Mouse (Mus musculus) erythroblast, adult 5-6 weeks (primary cell): Measurements from ENCODE around the gene Eif4a2. TPM values are rescaled to one million over a fixed set of nuclear protein-coding genes. Genes with fewer than 3 reads are reported as not detected.

Experiments
- ATAC-seq: replicated peaks from 2 replicates; pipeline ENCODE4 v1.8.0; 2016; ENCODE audit warnings: moderate number of reproducible peaks, mild to moderate bottlenecking, moderate TSS enrichment, inconsistent platforms; ENCODE audit not compliant: poor library complexity, low FRiP score, severe bottlenecking
- total RNA-seq, 2 experiments: library from RNA; stranded (forward) in 1 of 2; stranded (reverse) in 1 of 2; fragments of 150-400 nt in 1 of 2; fragments of 200-764, 138-1000 nt in 1 of 2; gene quantifications; 2 replicates each; pipeline versions ENCODE4 v1.2.3 to v1.2.4; 2015 to 2017; ENCODE audit warnings: low replicate concordance in 2 of 2

Eif4a2 gene
- total RNA-seq, 2 experiments from 2014 or later = 145 to 151 TPM

DNA sequence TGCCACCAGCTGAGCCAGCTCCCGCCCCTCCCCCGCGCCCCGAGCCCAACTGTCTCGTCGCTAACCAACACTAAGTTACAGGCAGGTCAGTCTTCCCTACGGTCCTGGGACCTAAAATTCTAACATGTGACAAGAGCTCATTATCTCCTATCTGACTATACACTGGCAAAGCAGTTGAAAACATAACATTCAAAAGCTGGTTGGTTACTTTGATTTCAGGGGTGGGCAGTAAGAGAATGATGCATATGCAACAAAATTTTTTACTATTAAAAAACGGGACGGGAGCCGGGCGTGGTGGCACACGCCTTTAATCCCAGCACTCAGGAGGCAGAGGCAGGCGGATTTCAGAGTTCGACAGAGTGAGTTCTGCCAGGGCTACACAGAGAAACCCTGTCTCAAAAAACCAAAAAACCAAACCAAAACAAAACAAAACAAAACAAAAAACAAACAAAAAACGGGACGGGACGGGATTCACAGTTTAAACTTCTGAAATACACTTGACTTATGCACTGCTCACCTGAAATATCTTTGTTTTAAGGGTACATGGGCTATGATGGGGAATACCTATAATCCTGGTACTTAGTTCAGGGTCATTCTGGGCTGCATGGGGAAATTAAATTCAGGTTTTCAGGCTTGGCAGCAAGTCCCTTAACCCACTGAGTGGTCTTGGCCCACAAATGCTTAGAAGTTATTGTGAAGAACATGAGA is 4.1 kb upstream of the Eif4a2 start:
- no peak for ATAC-seq

- no peak for ATAC-seq
These were observed 3.4 kb upstream of the Eif4a2 start for GRCm38 (mm10) chr16:23103841-23104240.

DNA sequence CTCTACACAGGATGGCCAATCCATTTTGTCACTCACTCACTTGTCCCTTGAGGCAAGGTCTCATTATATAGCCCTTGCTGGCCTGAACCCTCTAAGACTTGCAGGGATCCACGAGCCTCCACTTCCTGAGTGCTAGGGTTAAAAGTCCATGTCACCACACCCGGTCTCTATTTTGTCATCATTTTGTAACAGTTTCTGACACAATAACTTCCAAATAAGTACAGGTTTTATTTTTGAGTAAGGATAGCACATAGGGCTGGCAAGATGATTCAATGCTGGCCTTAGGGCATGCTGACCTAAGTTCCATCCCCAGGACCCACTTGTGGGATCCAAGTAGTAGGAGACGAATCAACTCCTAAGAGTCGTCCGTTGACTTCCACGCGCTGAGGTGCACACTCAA is 1.1 kb upstream of the Eif4a2 start:
- no peak for ATAC-seq

DNA sequence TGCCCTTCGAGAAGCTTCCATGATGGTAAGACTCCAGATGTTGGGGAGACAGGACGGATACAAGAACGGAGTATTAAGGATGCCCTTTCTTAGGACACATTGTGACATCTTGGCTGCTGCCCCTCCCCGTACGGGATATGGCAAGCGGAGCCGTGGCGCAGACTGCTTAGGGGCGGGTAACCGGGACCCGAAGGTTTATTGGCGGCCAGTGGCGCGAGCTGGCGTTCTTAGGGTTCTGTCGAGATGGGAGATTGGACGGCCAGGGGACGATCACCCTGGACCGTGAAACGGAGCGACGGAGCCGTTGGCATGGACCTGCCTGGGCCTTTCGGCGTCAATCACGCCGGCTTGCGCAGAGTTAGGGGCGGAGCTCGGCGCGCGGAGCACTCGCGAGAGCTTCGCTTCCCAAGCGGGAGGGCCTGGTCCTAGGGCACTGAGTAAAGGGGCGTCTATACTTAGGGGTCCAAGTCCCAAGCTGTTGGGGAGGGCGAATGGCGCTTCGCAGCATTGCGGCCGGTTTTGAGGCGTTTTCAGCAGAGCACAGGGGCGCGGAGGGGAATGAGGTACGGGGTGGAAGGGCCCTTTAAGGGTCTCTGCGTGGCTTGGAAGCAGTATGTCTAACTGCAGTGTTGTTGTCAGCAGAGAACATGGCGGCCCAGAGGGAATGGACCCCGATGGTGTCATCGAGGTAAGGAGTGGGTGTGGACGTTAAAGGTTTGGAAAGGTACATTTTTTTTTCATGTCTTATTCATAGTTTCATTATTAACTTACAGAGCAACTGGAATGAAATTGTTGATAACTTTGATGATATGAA is 909 bp downstream of the Eif4a2 start:
- ATAC-seq = peak; percentile 93

DNA sequence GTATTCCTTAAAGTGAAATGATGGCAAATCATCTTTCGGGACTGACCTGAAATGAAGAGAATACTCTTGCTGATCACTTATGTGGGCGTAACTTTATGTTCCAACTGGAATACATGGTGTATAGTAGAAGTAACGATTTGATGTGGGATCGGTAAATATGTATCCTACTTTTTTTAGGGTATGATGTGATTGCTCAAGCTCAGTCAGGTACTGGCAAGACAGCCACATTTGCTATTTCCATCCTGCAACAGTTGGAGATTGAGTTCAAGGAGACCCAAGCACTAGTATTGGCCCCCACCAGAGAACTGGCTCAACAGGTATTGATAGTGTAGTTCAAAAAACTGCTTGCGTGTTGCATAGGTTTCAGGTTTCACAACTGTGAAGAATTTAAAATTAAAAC is 1.7 kb downstream of the Eif4a2 start:
- ATAC-seq = no peak

DNA sequence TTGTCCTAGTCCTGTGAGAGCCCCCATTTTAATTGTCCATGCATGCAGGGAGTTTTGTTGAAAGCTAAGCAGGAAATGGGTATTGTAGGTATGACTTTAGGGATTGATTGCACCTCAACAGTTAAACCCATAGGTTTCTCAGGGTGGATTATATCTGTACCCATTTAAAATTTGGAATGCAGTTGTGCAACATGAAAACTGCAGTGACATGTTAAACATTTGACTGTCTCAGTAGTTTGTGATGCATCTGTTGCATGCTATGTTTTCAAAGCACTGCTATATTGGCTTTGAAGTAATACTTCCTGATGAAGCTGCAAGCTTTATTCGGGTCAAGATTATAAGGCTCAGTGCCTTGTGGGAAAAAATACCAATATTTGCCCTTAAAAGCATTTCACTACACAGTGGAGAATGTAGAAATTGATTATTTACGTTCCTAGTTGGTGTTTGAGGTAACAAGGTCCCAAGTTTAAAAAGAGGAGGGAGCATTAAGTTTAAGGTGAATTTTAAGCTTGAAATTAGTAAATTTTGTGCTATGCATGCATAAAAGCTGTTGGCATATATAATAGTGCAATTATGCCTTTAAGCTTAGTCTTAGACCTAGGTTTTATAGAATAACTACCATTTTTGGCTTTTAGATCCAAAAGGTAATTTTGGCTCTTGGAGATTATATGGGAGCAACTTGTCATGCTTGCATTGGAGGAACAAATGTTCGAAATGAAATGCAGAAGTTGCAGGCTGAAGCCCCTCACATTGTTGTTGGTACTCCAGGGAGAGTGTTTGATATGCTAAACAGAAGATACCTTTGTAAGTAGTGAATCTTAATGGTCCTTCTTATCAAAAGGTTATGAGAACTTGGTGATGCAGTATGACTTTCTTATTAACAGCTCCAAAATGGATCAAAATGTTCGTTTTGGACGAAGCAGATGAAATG is 2.4 kb downstream of the Eif4a2 start:
- ATAC-seq = no peak

DNA sequence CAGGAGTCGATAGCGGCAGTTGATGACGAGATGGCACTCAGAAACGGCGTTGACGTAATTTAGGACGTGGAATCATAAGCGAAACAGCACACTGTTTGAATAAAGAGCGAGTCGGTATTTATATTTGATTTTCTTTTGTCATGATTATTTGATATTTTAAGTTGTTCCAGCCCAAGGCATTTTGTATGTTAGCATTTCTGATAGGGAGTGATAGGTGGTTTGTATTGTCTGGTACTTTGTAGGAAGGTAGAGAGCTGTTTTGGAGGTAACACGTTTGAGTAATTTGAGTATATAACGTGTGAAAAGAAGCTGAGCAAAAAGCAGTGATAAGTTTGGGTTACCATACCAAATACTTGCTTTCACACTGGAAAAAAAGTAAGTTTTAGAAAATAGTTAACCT is 5.1 kb downstream of the Eif4a2 start:
- no peak for ATAC-seq

- ATAC-seq = no peak
These were observed 5.7 kb downstream of the Eif4a2 start for GRCm38 (mm10) chr16:23112861-23113435.

- ATAC-seq = no peak
These were observed 6.7 kb downstream of the Eif4a2 start for GRCm38 (mm10) chr16:23113903-23114302.

DNA sequence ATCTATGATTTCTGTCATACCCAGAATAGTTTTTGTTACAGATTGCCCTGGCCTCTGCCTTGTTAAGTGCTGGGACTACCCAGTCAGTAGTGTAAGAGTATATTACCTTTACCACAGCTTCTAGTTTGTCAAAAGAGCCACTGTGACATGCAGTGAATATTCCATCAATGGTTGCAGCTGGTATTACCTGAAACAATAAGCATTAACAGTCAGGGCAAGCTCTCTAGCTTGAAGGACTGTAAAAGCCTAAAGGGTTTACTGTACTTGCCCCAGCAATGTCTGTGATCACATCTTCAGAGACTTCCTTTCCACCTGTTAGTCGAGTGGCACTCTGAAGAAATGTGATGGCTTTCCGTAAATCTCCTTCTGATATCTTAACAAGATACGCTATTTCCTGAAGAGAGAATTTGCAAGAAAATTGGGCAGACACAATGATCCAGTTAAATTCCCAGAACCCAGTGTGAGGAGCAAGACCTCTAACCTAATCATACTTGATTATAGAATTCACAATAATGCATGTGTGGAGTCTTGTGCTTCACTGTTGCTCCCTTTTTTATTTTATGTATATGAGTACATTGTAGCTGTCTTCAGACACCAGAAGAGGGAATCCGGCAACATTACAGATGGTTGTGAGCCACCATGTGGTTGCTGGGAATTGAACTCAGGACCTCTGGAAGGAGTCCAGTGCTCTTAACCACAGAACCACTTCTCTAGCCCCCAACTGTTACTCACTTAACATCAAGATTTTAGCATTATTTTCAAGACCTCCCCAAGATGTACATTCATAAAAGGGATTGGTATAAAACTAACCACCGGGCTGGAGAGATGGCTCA is 7.3 kb downstream of the Eif4a2 start:
- no peak for ATAC-seq

DNA sequence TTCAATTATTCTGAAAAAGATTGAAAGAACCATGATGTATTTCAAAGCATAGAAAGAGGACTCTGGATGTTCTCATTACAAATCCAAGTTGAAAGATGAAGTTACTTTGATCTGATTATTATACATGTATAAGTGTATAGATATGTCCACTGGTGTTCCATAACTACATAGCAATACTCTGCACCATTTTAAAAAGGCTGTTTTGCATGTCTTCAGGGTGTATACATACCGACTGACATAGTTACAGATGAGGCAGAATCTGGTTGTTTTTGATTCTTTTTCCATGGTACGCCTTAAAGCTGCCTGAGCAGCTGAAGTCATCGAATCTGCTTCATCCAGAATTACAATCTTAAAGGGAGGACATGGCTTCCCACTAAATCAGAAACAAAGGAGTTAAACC is 8.2 kb downstream of the Eif4a2 start:
- ATAC-seq = no peak

- ATAC-seq = no peak
These were observed 9.9 kb downstream of the Eif4a2 start for GRCm38 (mm10) chr16:23117173-23117572.

GRCm38 (mm10) chr16:23122446-23122845 is 15.2 kb downstream of the Eif4a2 start:
- no peak for ATAC-seq

DNA sequence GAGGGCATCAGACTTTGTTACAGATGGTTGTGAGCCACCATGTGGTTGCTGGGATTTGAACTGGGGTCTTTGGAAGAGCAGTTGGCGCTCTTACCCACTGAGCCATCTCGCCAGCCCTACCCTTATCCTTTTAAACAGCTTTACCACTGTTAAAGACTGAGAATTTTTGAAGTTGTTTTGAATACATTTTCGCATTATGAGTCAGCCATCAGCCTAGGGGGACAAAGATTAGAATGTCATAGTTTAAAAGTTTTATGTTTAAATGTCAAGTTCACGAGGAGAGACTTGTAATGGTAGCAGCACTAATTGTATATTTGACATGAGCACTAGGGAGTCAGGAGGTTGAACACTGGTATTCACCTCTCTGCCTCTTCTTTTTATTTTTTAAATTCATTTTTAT is 15.9 kb downstream of the Eif4a2 start:
- no peak for ATAC-seq

DNA sequence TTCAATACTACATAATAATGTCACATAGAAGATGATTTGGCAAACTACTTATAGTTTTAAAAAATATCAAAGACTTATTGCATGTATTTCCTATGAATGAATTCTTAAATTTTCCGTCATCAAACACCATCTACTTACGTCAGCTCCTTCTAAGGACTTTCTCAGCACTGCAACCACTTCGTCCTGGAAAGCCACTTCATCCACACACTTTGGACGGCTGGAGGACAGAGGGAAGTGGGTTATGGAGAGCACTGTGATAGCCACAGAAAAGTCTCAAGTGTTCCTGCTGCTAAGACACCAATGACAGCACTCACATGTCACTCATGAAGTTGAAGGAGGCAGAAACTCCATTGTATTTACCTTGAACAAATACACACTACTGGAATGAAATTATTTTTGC is 17.2 kb downstream of the Eif4a2 start:
- no peak for ATAC-seq

- peak; percentile 53 for ATAC-seq
These were observed 20.0 kb downstream of the Eif4a2 start for GRCm38 (mm10) chr16:23127311-23127672.

- ATAC-seq = peak; percentile 99
These were observed 20.6 kb downstream of the Eif4a2 start, which contains the start of gene Rfc4 for GRCm38 (mm10) chr16:23127673-23128375. Rfc4 (minus strand) TSS chr16:23127737.

- no peak for ATAC-seq
These were observed 23.1 kb downstream of the Eif4a2 start for GRCm38 (mm10) chr16:23130303-23130702.

- ATAC-seq = no peak
These were observed 25.1 kb downstream of the Eif4a2 start for GRCm38 (mm10) chr16:23132336-23132735.
